In genomic region chr15:19458485-19458884, GRCm38 (mm10) we compare ENCODE assay signal across 21 mouse cellular contexts.
"Had no signal": no experiment of that assay in that cellular context is flagged by ENCODE, and none has a peak within 500 bp of the region (broad histone marks: within the 10 kb centered on the region; RNA-seq: fewer than 3 reads in every experiment).

No protein-coding gene starts in this region.

- H3K4me3 ChIP-seq: limb, embryonic 10.5 days; limb, embryonic 13.5 days; liver, embryonic 12.5 days; liver, embryonic 15.5 days; lung, embryonic 15.5 days; megakaryocyte, embryonic 14.5 days; neural tube, embryonic 12.5 days; neural tube, embryonic 15.5 days had no signal

- H3K4me1 ChIP-seq: limb, embryonic 10.5 days; limb, embryonic 13.5 days; liver, embryonic 12.5 days; liver, embryonic 15.5 days; lung, embryonic 15.5 days; megakaryocyte, embryonic 14.5 days; neural tube, embryonic 12.5 days; neural tube, embryonic 15.5 days had no signal

- H3K4me2 ChIP-seq: limb, embryonic 13.5 days; liver, embryonic 12.5 days; liver, embryonic 15.5 days; lung, embryonic 15.5 days; midbrain, embryonic 11.5 days; neural tube, embryonic 12.5 days; neural tube, embryonic 15.5 days had no signal

- H3K9me3 ChIP-seq: limb, embryonic 10.5 days; limb, embryonic 13.5 days; liver, embryonic 12.5 days; liver, embryonic 15.5 days; lung, embryonic 15.5 days; megakaryocyte, embryonic 14.5 days; neural tube, embryonic 12.5 days; neural tube, embryonic 15.5 days had no signal

- ATAC-seq: intestine, embryonic 16.5 days; liver, embryonic 12.5 days had no signal

- H3K27me3 ChIP-seq: limb, embryonic 13.5 days; liver, embryonic 12.5 days; liver, embryonic 15.5 days; lung, embryonic 15.5 days; megakaryocyte, embryonic 14.5 days; neural tube, embryonic 12.5 days; neural tube, embryonic 15.5 days had no signal

- H3K36me3 ChIP-seq: limb, embryonic 10.5 days; limb, embryonic 13.5 days; liver, embryonic 12.5 days; liver, embryonic 15.5 days; lung, embryonic 15.5 days; neural tube, embryonic 12.5 days; neural tube, embryonic 15.5 days had no signal

- DNase-seq: kidney, adult 18-20 months; kidney, adult 9 months; kidney, postnatal 14 days; kidney, postnatal 4 days; layer of hippocampus, adult 9-11 months; liver; lung, adult 18-20 months; lung, postnatal 10 days; lung, postnatal 36 days; thymus, adult 18-20 months; thymus, postnatal 36 days had no signal

- H3K9ac ChIP-seq: limb, embryonic 13.5 days; liver, embryonic 12.5 days; liver, embryonic 15.5 days; lung, embryonic 15.5 days; neural tube, embryonic 12.5 days; neural tube, embryonic 15.5 days had no signal

- H3K27ac ChIP-seq: limb, embryonic 10.5 days; limb, embryonic 13.5 days; liver, embryonic 12.5 days; liver, embryonic 15.5 days; lung, embryonic 15.5 days; neural tube, embryonic 12.5 days; neural tube, embryonic 15.5 days had no signal
